Mouse (Mus musculus) left cerebral cortex, adult 9 months (tissue): ENCODE measurements around the gene CN725425.

Experiments used
- DNase-seq, 2 experiments: peaks; one replicate each; pipeline ENCODE4 v3.0.0; 2022; ENCODE audit warnings: low spot score in 2 of 2

Gene CN725425

GRCm38 (mm10) chr15:91199256-91199905 lies at the start of gene CN725425:
Gene CN725425, plus strand, starts transcription at chr15:91199494.
- no peak for DNase-seq

GRCm38 (mm10) chr15:91152592-91152991 lies 46.7 kb upstream of the CN725425 start:
- DNase-seq: peak in 1 of 2 experiments; percentile 16

GRCm38 (mm10) chr15:91153311-91153710 lies 46.0 kb upstream of the CN725425 start:
- no peak for DNase-seq

GRCm38 (mm10) chr15:91161153-91161552 lies 38.1 kb upstream of the CN725425 start:
- no peak for DNase-seq

- DNase-seq: no peak
Observed at GRCm38 (mm10) chr15:91163454-91163853, 35.8 kb upstream of the CN725425 start.

- DNase-seq: peak in 1 of 2 experiments; percentile 58
Observed at GRCm38 (mm10) chr15:91165021-91165420, 34.3 kb upstream of the CN725425 start.

- no peak for DNase-seq
Observed at GRCm38 (mm10) chr15:91167850-91168562, 31.3 kb upstream of the CN725425 start.

GRCm38 (mm10) chr15:91170602-91171328 lies 28.5 kb upstream of the CN725425 start:
- DNase-seq: no peak

GRCm38 (mm10) chr15:91171332-91171731 lies 28.0 kb upstream of the CN725425 start:
- no peak for DNase-seq

GRCm38 (mm10) chr15:91172193-91172592 lies 27.1 kb upstream of the CN725425 start:
- DNase-seq: no peak

GRCm38 (mm10) chr15:91178656-91179314 lies 20.5 kb upstream of the CN725425 start:
- no peak for DNase-seq

- no peak for DNase-seq
Observed at GRCm38 (mm10) chr15:91179911-91180622, 19.2 kb upstream of the CN725425 start.

- no peak for DNase-seq
Observed at GRCm38 (mm10) chr15:91186358-91186757, 12.9 kb upstream of the CN725425 start.

GRCm38 (mm10) chr15:91190026-91190425 lies 9.3 kb upstream of the CN725425 start:
- no peak for DNase-seq

- peak in 1 of 2 experiments; percentile 13 for DNase-seq
Observed at GRCm38 (mm10) chr15:91190519-91191207, 8.6 kb upstream of the CN725425 start.

- DNase-seq: peak; percentile 52 to 78
Observed at GRCm38 (mm10) chr15:91191412-91192222, 7.7 kb upstream of the CN725425 start, which contains the start of gene Abcd2. Gene Abcd2, minus strand, starts transcription at chr15:91191799.

- DNase-seq: no peak
Observed at GRCm38 (mm10) chr15:91192223-91192598, 7.1 kb upstream of the CN725425 start.

GRCm38 (mm10) chr15:91200833-91201232 lies 1.5 kb downstream of the CN725425 start:
- no peak for DNase-seq

GRCm38 (mm10) chr15:91202486-91202885 lies 3.2 kb downstream of the CN725425 start:
- DNase-seq: no peak

- DNase-seq: no peak
Observed at GRCm38 (mm10) chr15:91203521-91203920, 4.2 kb downstream of the CN725425 start.
